Mouse (Mus musculus) cerebellum, adult 11 months (tissue): ENCODE measurements around the gene Parp11.

ENCODE experiments used
- DNase-seq: peaks from one replicate; pipeline ENCODE4 v3.0.0; 2022

Parp11 gene

GRCm38 (mm10) chr6:127446436-127446890, at the start of gene Parp11:
Gene Parp11, plus strand, starts transcription at chr6:127446840.
- DNase-seq, result peak; percentile 21

- DNase-seq, result no peak
Observed at GRCm38 (mm10) chr6:127398073-127398472, 48.6 kb upstream of the Parp11 start.

GRCm38 (mm10) chr6:127401419-127401818, 45.2 kb upstream of the Parp11 start:
- DNase-seq, result no peak

GRCm38 (mm10) chr6:127404070-127404810, 42.4 kb upstream of the Parp11 start:
- DNase-seq, result no peak

DNA sequence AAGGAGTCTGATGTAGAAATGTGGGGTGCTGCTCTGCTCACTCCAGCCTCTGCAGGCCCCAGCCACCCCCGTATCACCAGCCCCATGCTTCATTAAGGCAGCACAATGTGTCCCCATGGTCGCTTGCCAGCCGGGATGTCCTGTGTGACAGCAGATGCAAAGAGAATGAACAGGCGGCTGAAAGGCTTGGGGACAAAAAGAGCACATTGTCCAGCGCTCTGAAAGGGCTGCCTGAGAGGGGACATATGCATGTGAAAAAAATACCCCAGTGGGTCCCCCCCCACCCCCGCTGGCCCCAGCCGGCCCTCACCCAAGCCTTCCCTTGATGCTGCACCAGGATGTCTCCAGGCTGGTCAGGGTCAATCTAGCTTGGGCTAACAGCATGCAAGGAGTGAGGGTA, 41.0 kb upstream of the Parp11 start:
- no peak for DNase-seq

DNA sequence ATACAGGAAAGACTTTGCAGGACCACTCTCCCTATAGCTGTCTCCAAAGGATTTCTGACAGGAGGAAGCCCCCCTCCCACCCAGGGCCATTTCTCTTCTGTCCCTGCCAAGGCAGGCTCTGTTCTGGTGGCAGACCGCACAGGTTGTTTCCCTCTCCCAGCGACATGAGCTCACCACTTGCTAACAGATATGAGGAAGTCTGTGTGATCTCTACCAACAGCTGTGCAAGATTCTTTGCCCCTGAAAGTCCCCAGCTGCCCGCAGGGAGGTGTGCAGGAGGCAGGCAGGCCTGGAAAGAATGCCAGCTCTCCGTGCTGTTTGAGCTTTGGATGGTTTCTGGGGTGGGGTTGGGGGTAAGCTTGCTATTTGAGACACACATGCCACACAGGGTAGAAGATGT, 38.9 kb upstream of the Parp11 start:
- no peak for DNase-seq

DNA sequence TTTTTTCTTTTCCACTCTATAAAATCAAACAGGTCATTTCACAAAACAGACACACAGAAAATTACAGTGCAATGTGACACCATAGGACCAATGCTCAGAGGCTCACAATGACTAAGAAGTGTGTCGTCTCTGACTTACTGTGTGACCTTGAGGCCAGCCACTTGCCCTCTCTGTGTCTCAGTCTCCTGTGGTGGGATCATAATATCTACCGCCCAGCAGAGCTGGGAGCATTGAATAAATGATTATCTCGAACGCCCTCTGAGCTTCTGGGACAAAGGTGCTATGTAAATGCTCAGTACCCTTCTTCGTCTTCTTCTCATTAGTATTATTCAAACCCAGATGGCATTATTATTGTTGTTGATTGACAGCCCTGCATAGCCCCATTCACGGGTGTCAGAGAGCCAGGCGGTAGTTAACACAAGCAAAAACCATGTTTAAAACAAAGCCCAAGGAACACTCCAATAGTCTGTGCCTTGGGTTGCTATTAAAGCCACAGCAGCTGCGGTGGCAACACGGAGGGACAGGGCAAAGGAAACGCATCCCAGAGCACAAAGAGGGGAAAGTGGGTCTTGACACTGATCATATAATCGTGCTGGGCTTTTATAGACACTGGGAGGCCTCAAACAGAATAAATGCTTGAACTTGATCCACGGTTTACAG, 29.0 kb upstream of the Parp11 start:
- no peak for DNase-seq

DNA sequence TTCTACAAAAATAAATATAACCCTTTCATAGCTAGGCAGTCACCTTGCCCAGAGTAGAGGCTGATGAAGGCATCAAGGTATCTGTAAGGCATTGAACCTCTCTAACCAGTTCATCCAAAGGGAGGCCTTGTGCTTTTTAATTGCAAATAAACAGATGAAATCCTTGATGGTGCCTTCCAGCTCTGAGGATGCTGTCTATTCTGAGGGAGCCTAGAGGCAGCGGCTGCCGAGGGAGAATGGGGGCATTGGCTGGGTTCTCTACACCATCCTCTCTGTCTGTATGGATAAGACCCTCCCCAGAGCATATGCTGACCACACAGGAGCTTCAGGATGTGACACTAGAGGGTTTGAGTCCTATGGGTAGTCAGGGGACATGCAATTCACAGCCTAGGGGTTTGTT, 28.3 kb upstream of the Parp11 start:
- DNase-seq, result no peak

- DNase-seq, result no peak
Observed at GRCm38 (mm10) chr6:127420115-127420514, 26.5 kb upstream of the Parp11 start.

DNA sequence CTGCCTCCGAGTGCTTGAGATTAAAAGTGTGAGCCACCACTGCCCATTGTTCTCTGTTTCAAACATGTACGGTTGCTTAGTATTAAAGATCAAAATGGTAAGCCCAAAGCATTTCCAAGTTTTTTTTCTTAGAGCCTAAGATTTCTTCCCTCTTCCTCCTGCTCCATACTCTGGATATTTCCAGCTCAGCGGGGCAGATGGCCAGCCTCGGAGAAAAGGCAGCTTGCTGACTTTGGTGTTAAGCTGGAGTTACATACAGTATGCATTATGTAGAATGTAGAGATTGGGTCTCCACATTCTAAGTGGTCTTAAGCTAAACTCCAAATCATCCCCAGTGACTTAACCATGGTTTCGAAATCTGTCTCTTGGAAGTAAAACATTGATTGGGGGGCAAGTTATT, 21.5 kb upstream of the Parp11 start:
- no peak for DNase-seq

GRCm38 (mm10) chr6:127430716-127431115, 15.9 kb upstream of the Parp11 start:
- no peak for DNase-seq

DNA sequence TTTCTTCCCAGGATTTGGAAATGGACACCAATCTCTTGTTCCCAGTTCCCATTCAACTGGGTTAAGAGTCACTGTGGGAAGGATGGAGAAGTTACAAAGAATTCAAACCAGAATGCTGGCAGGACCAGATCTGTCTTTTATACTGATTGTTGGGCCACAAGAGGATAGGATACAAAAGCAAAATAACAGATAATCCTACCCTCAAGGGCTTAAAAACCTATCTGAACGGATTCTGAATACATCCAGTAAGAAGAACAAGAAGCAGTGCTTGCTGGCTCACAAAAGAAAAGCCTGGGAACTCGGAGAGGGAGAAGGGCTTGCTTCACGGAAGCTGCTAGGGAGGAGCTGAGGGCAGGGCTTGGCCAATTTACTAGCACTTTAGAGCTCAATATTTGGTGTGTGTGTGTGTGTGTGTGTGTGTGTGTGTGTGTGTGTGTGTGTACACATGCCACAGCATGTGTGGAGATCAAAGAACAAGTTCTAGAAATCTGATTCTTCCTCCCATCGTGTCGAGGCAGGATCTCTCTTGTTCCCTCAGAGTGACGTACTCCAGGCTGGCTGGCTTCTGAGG, 15.4 kb upstream of the Parp11 start:
- DNase-seq, result no peak

GRCm38 (mm10) chr6:127433886-127434647, 12.6 kb upstream of the Parp11 start:
- DNase-seq, result no peak

GRCm38 (mm10) chr6:127434648-127434984, 12.0 kb upstream of the Parp11 start:
- DNase-seq, result no peak

DNA sequence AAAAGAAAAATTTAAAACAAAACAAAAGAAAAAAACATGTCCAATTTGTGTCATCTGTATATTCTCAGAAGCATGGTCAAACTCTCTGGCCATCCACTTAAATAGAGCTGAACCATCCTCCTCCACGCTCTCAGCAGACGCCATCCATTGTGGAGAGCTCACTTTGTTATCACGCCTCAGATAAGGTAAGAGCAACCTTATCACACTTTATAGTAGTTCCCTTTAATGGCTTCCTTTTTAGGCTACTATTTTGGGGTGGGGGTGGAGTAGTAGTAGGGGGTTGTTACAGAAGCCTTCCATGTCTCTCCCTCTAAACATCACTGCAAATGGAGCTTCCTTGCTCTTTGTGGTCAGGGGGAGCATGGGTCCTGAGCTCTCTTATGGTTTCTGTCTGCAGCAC, 7.6 kb upstream of the Parp11 start:
- DNase-seq, result no peak

GRCm38 (mm10) chr6:127439540-127440195, 7.0 kb upstream of the Parp11 start:
- DNase-seq, result no peak

DNA sequence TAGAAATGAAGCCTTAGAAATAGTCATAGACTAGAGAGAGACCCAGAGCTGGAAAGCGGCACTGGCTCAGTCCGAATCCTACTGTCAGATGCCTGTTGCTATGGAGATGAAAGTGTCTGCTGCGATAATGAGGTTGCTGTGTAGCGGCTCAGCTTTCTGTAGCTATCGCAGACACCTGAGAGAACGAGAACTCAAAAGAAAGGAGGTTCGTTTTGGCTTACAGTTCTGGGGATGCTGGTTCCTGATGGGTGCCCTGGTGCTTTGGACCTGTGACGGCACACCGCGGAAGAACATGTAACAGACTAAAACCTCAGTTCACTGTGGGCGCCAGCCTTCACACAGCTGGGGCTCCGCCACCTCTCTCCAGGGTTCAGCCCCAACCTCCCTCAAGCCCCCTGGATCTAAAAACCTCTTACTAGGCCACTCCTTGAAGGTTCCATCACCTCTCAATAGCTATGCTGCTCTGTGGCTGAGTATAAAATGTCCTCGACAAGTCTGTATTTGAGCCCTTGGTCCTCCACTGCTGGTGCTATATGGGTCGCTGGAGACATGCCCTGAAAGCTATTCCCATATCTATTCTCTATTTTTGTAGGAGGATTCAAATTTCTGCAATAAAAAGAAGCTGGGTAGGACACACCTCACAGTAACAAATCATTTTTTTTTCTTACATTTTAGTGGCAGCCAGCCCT, 6.1 kb upstream of the Parp11 start:
- DNase-seq, result no peak

DNA sequence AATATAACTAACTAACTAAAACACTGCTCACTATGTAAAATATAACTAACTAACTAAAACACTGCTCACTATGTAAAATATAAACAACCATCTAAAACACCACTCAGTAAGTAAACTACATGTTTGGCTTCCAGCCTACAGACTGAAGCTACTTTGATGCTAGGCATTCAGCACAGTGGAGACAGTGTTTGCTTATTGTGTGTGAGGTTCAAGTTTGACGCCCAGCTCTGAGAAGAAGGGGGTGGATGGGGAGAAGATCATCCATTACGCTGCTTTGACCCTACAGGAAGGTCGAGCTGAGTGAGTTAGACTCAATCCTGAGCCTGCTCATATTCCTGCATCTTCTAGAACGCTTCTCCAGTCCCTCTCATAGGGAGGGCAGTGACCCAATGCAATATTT, 4.1 kb upstream of the Parp11 start:
- DNase-seq, result no peak

- no peak for DNase-seq
Observed at GRCm38 (mm10) chr6:127443910-127444309, 2.7 kb upstream of the Parp11 start.

- DNase-seq, result no peak
Observed at GRCm38 (mm10) chr6:127444466-127444865, 2.2 kb upstream of the Parp11 start.

DNA sequence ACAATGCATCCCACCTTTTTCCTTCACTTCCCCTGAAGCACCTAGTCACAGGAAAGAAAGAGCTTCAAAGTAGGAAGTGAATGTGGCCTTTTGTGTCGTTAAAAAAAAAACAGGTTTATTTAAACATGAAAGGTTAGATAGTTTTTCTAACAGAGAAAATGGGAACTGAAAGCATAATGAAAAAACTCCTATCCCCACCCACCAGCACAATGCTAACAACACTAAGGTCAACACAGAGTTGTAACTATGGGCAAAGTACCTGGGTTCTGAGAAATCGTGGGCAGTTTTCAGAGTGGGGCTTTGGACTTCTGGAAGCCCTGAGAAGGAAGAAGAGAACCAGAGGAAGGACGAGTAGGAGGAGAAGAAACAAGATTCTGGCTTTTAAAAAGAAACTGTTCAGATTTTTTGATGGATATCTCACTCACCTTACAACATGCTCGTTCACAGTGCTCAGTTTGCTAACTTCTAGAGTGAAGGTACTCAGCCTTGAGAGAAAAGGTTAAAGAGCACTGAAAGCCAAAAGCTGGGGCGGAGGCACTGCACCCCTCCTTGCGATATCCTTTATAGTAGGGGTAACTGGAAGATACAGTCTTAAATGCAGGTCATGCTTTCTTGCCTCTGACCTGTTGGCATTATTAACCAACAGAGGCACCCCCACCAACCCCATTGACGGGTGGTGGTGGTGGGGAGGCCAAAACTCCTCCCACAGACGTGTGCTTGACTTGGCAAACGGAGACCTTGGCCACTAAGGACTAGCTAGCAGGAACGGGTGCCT, 1.2 kb downstream of the Parp11 start:
- no peak for DNase-seq

- DNase-seq, result no peak
Observed at GRCm38 (mm10) chr6:127448869-127449268, 2.2 kb downstream of the Parp11 start.
